Mouse (Mus musculus): ENCODE results near the gene Zfand3.
A peak's percentile ranks its signal among the peaks of the same experiment; 100 is the strongest.

Gene Zfand3

DNA sequence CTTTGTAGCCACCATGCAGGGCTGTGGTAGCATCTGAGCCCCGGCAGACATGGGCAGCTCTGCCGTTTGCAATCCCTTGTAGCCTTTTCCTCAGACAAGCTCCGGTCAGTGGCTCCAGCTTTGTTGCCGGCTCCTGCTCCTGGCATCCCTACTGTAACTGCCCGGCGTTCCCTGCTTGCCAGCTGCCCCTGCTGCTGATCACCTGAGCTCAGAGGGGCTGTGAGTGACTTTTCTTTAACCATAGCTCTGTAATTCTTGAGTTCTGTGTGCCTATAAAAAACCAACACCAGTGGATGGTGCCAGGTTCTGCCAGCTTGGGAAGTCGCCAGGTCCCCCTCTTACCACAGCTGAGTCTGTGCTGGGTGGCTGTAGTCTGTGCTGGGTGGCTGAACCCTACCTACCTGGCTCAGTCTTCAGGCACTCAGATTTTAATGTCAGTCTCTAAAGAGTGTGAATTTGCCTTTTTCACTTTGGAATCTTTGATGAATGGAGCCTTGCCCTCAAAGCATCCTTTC lies 150.9 kb downstream of the Zfand3 start:
- no peak for DNase-seq (ENCODE audit: low spot score)

- no peak for DNase-seq (ENCODE audit: low spot score)
These were observed 154.0 kb downstream of the Zfand3 start for GRCm38 (mm10) chr17:30158419-30159108.

GRCm38 (mm10) chr17:30159341-30159740 lies 154.8 kb downstream of the Zfand3 start:
- no peak for DNase-seq (ENCODE audit: low spot score)

DNA sequence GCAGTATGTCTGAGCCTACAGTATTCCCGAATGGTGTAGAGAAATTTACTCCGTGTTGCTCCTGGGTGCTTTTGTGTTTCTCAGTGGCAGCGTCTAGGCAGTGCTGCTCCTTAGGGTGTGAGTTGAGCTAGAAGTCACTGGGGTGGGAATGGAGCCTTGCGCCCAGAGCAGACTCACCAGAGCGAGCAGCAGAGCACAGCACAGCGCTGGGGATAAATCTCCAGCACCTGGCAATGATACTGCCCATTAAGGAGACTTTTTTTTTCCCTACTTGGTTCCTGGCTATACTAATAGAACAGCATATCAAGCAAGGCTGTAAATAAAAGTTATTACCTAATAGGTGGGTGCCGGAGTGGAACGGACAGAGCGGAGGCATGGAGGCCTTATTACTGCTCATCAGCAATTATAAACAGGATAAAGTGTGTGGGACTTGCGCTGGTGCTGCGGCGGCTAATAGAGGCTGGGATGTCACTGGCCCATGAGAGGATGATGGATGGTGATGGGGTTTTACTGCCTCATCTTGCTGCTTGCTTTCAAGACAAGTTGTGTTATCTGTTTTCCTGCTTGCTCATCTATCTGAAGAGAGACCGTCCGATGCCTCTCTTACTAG lies 156.4 kb downstream of the Zfand3 start:
- no peak for DNase-seq (ENCODE audit: low spot score)

GRCm38 (mm10) chr17:30162983-30163382 lies 158.4 kb downstream of the Zfand3 start:
- DNase-seq (ENCODE audit: low spot score): no peak

GRCm38 (mm10) chr17:30163793-30164192 lies 159.3 kb downstream of the Zfand3 start:
- DNase-seq (ENCODE audit: low spot score): no peak

DNA sequence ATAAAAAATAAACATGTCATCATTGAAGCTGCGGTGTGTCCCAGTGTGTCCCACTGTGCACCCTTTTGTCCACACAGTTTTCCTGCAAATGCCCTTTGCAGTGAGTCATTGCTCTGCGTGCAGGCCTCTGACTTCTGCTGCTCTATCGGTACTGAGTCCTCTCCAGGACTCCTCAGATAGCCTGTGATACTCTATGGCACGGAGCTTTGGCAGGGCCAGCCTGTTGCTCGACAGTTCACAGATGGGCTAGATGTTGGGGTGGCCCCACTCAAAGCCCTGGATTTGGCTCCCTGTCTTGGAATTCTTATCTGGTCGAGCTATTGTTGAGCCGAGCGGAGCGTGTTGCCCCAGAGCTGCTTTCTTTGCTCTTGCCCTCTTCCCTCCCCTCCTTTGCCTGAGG lies 160.3 kb downstream of the Zfand3 start:
- no peak for DNase-seq (ENCODE audit: low spot score)

GRCm38 (mm10) chr17:30177435-30177834 lies 172.9 kb downstream of the Zfand3 start:
- no peak for DNase-seq (ENCODE audit: low spot score)

GRCm38 (mm10) chr17:30178402-30178801 lies 173.9 kb downstream of the Zfand3 start:
- no peak for DNase-seq (ENCODE audit: low spot score)

- no peak for DNase-seq (ENCODE audit: low spot score)
These were observed 175.7 kb downstream of the Zfand3 start for GRCm38 (mm10) chr17:30180197-30180596.

GRCm38 (mm10) chr17:30181554-30181953 lies 177.0 kb downstream of the Zfand3 start:
- no peak for DNase-seq (ENCODE audit: low spot score)

DNA sequence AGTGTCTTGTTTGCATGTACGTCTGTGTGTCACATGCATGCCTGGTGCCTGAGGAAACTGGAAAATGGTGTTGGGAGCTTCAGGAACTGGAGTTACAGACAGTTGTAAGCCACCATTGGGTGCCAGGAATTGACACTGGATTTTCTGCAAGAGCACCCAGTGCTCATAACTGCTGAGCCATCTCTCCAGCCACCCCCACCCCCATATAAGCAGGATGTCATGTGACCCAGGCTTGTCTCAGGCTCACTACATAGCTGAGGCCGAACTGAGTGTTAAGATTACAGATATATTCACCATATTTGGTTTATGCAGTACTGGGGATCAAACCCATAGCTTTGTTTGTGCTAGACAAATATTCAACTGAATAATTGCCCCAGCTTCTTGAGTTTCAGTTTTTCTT lies 177.5 kb downstream of the Zfand3 start:
- DNase-seq (ENCODE audit: low spot score): no peak

- no peak for DNase-seq (ENCODE audit: low spot score)
These were observed 179.0 kb downstream of the Zfand3 start for GRCm38 (mm10) chr17:30183561-30183960.

DNA sequence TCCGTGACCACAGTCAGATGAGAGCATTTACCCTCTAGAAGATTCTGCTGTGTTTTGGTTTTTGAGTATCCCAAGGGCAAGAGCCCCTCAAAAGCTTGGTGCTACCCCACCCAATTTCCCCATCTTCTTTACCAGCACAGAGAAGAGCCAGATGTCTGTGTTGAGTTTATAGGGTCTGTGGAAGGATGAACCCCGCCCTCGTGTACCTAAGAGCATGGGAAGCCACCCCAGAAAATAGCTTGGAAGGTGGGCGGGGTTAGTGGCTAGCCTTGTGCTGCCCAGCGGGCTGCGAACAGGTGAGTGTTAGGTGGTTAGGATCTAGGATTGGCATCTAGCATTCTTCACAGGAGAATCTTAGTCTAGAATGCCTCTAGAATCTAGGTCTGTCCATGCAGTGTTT lies 182.6 kb downstream of the Zfand3 start:
- DNase-seq (ENCODE audit: low spot score): no peak

GRCm38 (mm10) chr17:30187581-30187980 lies 183.0 kb downstream of the Zfand3 start:
- no peak for DNase-seq (ENCODE audit: low spot score)

- peak; percentile 26 for DNase-seq (ENCODE audit: low spot score)
These were observed 183.8 kb downstream of the Zfand3 start for GRCm38 (mm10) chr17:30188031-30188981.

GRCm38 (mm10) chr17:30191097-30191640 lies 186.6 kb downstream of the Zfand3 start:
- DNase-seq (ENCODE audit: low spot score): no peak

DNA sequence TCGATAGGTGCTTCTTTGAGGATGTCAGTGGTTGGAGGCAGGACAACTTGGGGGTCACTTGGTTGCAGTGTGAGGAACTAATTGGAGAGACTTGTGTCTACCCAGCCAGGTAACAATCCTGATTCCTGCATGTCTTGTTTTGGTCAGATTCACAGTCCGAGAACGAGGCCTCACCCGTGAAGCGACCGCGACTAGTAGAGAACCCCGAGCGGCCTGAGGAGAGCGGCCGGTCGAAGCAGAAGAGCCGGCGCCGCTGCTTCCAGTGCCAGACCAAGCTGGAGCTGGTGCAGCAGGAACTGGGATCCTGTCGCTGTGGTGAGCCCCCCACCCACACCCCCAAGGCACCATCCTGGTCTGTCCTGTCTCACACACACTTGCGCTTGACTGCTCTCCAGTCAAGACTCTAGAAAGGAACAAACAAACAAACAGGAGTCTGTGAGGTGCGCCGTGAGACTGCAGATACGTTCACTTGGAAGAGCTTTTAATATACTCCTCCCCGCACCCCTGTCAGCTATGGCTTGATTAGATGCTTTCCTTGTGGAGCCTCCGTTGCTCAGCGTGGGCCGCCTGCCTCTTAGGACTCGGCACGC lies 188.0 kb downstream of the Zfand3 start:
- no peak for DNase-seq (ENCODE audit: low spot score)

- no peak for DNase-seq (ENCODE audit: low spot score)
These were observed 189.1 kb downstream of the Zfand3 start for GRCm38 (mm10) chr17:30193615-30194014.

DNA sequence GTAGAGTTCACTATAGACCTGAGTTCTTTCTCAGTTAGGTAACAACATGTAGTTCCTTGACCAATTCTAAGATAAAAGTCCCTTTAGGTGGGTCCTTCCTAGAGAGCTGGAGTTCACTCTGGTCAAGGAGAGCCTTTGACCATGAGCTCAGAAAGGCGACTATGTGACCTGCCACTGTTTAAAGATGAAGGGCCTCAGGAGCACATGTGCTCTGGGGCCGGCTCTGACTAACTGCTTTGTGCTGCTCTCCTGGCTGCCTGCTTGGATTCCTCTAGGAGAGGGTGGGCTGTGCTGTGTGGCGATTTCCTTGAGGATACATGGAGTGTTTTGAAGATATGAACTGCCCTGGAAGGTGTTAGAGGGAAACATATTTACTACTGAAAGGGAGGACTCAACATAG lies 189.6 kb downstream of the Zfand3 start:
- DNase-seq (ENCODE audit: low spot score): no peak

- DNase-seq (ENCODE audit: low spot score): no peak
These were observed 190.3 kb downstream of the Zfand3 start for GRCm38 (mm10) chr17:30194629-30195445.

Data from embryo, embryonic 10.5 days (tissue).